Mouse (Mus musculus): Measurements from ENCODE around the gene Hist1h2aa.

The Hist1h2aa gene

DNA sequence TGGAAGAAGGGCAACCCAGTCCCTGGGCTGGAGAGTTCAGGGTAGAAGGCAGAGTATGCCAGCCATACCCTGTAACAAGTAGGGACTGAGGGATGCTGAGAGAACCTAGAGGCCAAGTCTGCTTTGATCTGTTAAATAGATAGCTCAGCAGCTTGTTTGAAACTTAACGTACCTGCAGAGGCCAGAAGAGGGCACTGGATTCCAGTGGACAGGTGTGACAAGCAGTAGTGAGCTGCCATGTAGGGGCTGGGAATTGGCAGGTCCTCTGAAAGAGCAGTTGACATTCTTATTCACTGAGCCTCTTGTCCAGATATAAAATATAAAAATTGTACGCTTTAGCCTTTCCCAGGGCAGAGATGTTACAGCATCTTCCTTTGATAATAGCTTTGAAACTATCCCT lies 8.6 kb downstream of the Hist1h2aa start:
- DNase-seq (ENCODE audit: low spot score in 2 of 2) = no peak

DNA sequence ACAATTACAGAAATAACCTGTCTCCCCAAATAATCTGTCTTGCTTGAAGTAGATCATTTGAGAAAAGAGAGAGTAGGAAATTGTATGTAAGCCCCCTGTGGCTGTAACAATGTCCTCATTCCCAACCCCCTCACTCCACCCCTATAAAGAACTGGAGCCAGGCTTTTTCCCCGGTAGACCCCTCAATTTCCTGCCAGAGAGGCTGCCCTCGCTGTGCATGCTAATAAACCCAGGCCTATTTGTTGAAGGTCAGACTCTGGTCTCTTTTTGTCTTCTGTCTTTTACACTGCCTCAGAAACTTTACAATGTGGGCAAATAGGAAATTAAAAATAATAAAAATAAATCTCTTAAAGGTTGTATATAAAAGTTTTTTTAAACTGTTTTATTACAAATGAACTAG lies 12.0 kb downstream of the Hist1h2aa start:
- no peak for DNase-seq (ENCODE audit: low spot score in 2 of 2)

DNA sequence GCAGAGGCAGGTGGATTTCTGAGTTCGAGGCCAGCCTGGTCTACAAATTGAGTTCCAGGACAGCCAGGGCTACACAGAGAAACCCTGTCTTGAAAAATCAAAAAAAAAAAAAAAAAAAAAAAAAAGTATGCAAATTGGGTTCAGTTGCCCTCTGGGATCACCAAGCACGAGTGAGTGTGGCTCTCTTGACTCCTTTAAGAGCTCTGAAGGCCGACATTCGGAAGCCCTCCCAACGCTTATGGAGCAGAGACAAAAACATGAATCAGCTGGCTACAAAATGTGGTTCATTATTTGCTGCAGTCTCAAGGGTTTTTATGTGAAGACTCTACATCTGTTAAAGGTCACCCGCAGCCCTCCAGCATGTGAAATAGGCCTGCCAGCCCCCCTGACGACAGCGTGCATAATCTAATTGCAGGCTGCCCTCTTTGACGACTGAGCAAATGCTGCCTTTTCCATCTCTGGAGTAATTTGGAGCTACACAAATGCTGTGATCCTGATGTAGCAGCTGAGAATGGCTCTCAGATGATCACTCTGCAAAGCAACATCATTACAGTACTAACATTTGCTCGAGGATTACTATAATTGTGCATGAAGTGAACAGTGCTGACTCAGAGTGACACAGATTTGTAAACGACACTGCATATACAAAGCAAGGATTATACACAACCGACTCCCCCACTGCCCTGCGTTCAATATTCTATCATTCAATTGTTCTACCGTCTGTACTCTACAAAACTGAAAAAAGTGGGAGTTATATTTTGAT lies 15.4 kb downstream of the Hist1h2aa start:
- DNase-seq (ENCODE audit: low spot score in 2 of 2) = no peak

DNA sequence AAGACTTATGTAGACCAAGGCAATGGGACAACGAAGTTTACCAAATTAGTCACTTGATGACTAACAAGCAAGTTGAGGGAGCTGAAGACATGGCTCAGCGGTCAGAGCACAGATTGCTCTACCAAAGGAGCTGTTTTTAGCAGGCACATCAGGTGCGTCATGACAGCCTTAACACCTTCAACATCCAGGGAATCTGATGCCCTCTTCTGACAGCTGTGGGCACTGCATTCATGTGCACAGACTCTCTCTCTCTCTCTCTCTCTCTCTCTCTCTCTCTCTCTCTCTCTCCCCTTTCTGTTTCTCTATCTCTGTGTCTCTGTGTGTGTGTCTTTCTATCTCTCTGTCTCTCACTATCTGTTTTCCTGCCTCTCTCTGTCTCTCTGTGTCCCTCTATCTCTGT lies 16.7 kb downstream of the Hist1h2aa start:
- peak in 1 of 2 experiments; percentile 33 for DNase-seq (ENCODE audit: low spot score in 2 of 2)

DNA sequence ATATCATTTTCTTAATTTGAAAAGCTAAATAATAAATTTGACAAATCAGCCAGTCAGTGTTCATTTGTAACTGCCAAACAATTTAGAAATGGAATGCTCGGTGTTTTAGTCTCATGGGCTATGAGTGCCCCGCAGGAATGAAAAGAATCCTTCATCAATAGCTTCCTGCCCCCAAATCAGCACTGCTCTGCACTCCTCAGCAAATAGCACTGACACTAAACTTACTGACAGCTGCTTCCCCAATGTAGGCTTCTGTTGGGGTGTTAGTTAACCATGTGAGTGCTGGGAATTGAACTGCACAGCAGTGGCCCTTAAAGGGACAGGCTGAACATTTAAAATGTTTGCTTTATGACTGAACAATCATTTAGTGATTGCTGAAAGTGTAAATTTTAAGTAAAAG lies 25.5 kb downstream of the Hist1h2aa start:
- no peak for DNase-seq (ENCODE audit: low spot score in 2 of 2)

DNA sequence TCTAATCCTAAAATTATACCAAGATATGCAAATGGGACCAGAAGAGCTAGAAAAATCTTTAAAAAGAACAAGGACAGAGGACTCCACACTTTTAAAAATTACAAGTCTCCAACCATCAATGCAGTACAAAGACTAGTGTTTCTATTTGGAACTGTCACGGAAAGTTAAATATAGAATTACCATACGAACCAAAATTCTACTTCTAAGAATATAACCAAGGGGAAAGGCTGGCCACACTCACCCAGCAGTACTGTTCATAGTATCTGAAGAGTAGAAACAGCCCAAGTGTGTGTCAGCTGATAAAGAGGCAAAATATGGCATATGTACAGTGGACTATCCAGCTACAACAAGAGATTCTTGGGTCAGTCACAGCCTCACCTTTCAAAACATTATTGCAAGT lies 30.6 kb downstream of the Hist1h2aa start:
- DNase-seq (ENCODE audit: low spot score in 2 of 2) = no peak

DNA sequence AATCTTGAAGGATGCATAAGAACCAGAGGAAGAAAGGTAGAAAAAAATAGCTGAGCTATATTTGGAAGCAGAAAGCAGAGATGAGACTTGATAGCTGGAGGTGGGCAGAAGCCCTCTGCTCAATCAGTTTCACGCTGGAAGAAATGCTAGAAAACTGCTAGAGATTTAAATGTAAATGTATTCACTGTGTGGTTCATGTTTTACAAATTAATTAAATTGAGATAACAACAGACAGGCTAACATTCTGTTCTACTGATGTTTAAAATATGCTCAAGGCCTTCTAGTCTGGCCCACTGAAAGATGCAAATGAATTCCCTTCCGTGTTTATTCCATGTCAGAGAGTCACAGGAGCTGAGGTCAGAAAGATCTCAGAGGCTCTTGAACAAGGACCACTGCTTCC lies 37.6 kb downstream of the Hist1h2aa start:
- DNase-seq (ENCODE audit: low spot score in 2 of 2) = no peak

DNA sequence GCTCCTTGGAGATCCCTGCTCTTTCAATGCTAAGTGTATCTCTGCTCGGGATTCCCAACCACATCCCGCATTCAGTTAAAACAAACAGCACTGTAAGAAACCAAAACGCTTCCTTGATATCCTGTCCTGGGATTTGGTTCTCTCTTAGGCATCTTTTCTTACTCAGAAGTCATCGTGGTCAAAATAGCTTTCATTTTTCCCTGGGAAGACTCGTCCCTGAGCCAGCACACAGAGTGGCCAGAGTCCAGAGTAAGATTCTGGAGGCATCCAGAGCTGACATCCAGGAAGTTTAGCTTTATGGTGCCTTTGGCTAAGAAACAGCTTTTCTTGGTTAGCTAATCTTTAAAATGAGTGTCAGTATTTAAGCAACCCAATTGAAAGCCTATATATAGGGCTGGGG lies 38.0 kb downstream of the Hist1h2aa start:
- no peak for DNase-seq (ENCODE audit: low spot score in 2 of 2)

Data from spleen, postnatal 14 days (tissue).